Mouse (Mus musculus) embryonic facial prominence, embryonic 13.5 days (tissue): ENCODE results near the gene Flcn. TPM values are rescaled to one million over a fixed set of nuclear protein-coding genes. Genes with fewer than 3 reads are reported as not detected.

ENCODE experiments used
- ATAC-seq: fragments of 200-750 bp; cut with Nextera tagmentation; 2 replicates; pipeline ENCODE4 v1.8.0; 2017; ENCODE audit warnings: low read depth; ENCODE audit not compliant: insufficient number of reproducible peaks, insufficient read depth, low FRiP score, low TSS enrichment
- H3K27ac ChIP-seq: fragments of 300-500 bp; sonication (generic); 2 replicates; pipeline ENCODE4 v1.5.1; 2015; ENCODE audit warnings: moderate library complexity, mild to moderate bottlenecking, inconsistent platforms
- H3K27me3 ChIP-seq: fragments of 300-500 bp; sonication (generic); 2 replicates; pipeline ENCODE4 v1.6.1; 2015; ENCODE audit warnings: mild to moderate bottlenecking, inconsistent platforms
- H3K36me3 ChIP-seq: fragments of 300-500 bp; sonication (generic); 2 replicates; pipeline ENCODE4 v1.6.1; 2015; ENCODE audit warnings: mild to moderate bottlenecking, inconsistent platforms
- H3K4me1 ChIP-seq: fragments of 300-500 bp; sonication (generic); 2 replicates; pipeline ENCODE4 v1.6.1; 2015; ENCODE audit warnings: inconsistent platforms
- H3K4me2 ChIP-seq: fragments of 300-500 bp; sonication (generic); 2 replicates; pipeline ENCODE4 v1.6.1; 2015; ENCODE audit warnings: moderate library complexity, mild to moderate bottlenecking, inconsistent platforms
- H3K4me3 ChIP-seq: fragments of 300-500 bp; sonication (generic); 2 replicates; pipeline ENCODE4 v1.5.1; 2015; ENCODE audit warnings: mild to moderate bottlenecking, inconsistent platforms
- H3K9ac ChIP-seq: fragments of 300-500 bp; sonication (generic); 2 replicates; pipeline ENCODE4 v1.6.1; 2015; ENCODE audit warnings: mild to moderate bottlenecking, inconsistent platforms
- H3K9me3 ChIP-seq: fragments of 300-500 bp; sonication (generic); 2 replicates; pipeline ENCODE4 v1.6.1; 2016; ENCODE audit warnings: inconsistent platforms
- WGBS: fragments of 180-500 bp; shearing (Covaris S2); methylation state at CpG from one replicate; pipeline ENCODE4 v1.1.7; 2015; ENCODE audit warnings: mixed read lengths; 5-methylcytosine and 5-hydroxymethylcytosine counted together
- polyA plus RNA-seq: library from polyadenylated mRNA; unstranded; fragments of >200 nt; fragmentation: Nextera tagmentation; extraction: Ambion mirVana; gene quantifications from 2 replicates; pipeline ENCODE4 v1.2.1, GENCODE M21; 2015

Gene Flcn
- polyA plus RNA-seq, 1 experiment from 2014 or later, result 37.5 TPM

DNA sequence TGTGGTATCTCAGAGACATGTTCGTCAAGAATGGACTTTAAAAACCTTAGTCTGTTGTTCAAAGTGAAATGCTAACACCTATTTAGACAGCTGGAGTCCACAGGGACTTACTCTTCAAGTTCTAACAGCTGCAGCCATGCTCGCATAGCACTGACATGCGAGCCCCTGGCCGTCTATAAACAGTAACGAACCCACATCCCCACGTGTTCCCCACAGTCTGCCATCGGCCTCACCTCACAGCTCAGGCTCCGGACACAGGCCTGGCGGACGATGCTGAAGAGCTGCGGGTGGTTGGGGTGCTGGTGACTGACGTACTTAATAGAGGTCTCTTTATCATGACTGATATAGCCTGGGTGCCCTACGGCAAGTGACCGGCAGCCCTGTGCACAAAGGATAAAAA, 6.3 kb downstream of the Flcn start:
- Histone ChIP-seq H3K4me2 (no peak overlapping the region), H3K9ac (no peak overlapping the region), H3K36me3 (peaks cover 95% of the 10 kb centered on the region)

GRCm38 (mm10) chr11:59801881-59802280, 7.9 kb downstream of the Flcn start:
- Histone ChIP-seq H3K4me3 (no peak overlapping the region), H3K9ac (no peak overlapping the region), H3K36me3 (peaks cover 100% of the 10 kb centered on the region), H3K27ac (no peak overlapping the region), H3K4me2 (no peak overlapping the region), H3K27me3 (no peaks in the 10 kb centered on the region), H3K4me1 (no peaks in the 10 kb centered on the region), H3K9me3 (no peaks in the 10 kb centered on the region)
- WGBS, result 96% methylated on average over 8 of the region's 8 CpGs
- no peak for ATAC-seq

More for the DNA sequence above, 6.3 kb downstream of the Flcn start:
- H3K4me1 ChIP-seq, result peaks cover 6% of the 10 kb centered on the region
- no peak overlapping the region for H3K4me3 ChIP-seq
- no peak for ATAC-seq
- H3K27ac ChIP-seq, result no peak overlapping the region
- H3K27me3 ChIP-seq, result no peaks in the 10 kb centered on the region
- 86% methylated on average over 14 of the region's 14 CpGs for WGBS
- no peaks in the 10 kb centered on the region for H3K9me3 ChIP-seq

DNA sequence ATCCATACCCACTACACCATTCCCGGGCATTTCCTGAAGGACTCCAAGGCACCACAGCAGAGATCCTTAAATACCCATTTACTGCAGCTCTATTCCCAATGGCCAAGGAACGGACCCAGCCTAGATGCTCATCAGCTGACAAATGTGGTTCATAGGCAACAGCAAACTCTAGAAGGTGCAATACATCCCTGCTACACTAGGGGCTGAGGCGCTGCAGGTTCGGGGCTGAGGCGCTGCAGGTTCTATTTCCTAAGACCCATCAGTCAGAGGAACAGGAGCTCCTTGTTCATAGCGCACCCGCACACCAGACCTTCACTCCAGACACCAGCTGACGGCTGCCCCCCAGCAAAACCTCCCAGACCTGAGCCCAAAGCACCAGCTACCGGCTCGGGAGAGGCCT, 9.4 kb downstream of the Flcn start:
- Histone ChIP-seq H3K4me2 (no peak overlapping the region), H3K27ac (no peak overlapping the region), H3K4me1 (no peaks in the 10 kb centered on the region), H3K9ac (no peak overlapping the region), H3K27me3 (no peaks in the 10 kb centered on the region), H3K36me3 (peaks cover 100% of the 10 kb centered on the region), H3K4me3 (no peak overlapping the region), H3K9me3 (no peaks in the 10 kb centered on the region)
- ATAC-seq, result no peak
- 94% methylated on average over 10 of the region's 10 CpGs for WGBS

GRCm38 (mm10) chr11:59793390-59793789, 16.4 kb downstream of the Flcn start:
- no peak overlapping the region for H3K4me3 ChIP-seq
- no peak overlapping the region for H3K9ac ChIP-seq
- no peak overlapping the region for H3K4me2 ChIP-seq
- no peaks in the 10 kb centered on the region for H3K9me3 ChIP-seq
- 93% methylated on average over 6 of the region's 6 CpGs for WGBS
- no peak for ATAC-seq
- no peaks in the 10 kb centered on the region for H3K27me3 ChIP-seq
- H3K4me1 ChIP-seq, result no peaks in the 10 kb centered on the region
- peaks cover 74% of the 10 kb centered on the region for H3K36me3 ChIP-seq
- no peak overlapping the region for H3K27ac ChIP-seq

- H3K27me3 ChIP-seq, result peaks cover 6% of the 10 kb centered on the region
Measured at GRCm38 (mm10) chr11:59789311-59789710, 20.5 kb downstream of the Flcn start.

GRCm38 (mm10) chr11:59787199-59787781, 22.5 kb downstream of the Flcn start, which contains the start of gene Pld6:
TSS of gene Pld6 (minus strand) at chr11:59787645.
- Histone ChIP-seq H3K4me2 (peak within 1 kb of the TSS; percentile 95), H3K4me1 (peaks cover 16% of the 10 kb centered on the region), H3K9me3 (no peaks in the 10 kb centered on the region), H3K4me3 (peak within 1 kb of the TSS; percentile 54), H3K9ac (peak within 1 kb of the TSS; percentile 69), H3K27me3 (peaks cover 6% of the 10 kb centered on the region), H3K36me3 (peaks cover 13% of the 10 kb centered on the region), H3K27ac (no peak within 1 kb of the TSS)
- WGBS, result under 1% methylated on average over 51 of the region's 51 CpGs
- ATAC-seq, result peak; percentile 70; the same call in 1 of the 2 replicates

More at GRCm38 (mm10) chr11:59789311-59789710, 20.5 kb downstream of the Flcn start:
- Histone ChIP-seq H3K4me2 (no peak overlapping the region), H3K4me1 (peaks cover 14% of the 10 kb centered on the region), H3K9ac (no peak overlapping the region), H3K4me3 (no peak overlapping the region), H3K27ac (no peak overlapping the region), H3K9me3 (no peaks in the 10 kb centered on the region), H3K36me3 (peaks cover 34% of the 10 kb centered on the region)
- ATAC-seq, result no peak
- 95% methylated on average over 1 of the region's 1 CpGs for WGBS

- Histone ChIP-seq H3K9ac (peak overlapping the region; percentile 69; the same call in 1 of the 2 replicates), H3K27me3 (peaks cover 6% of the 10 kb centered on the region), H3K4me2 (peak overlapping the region; percentile 95), H3K4me1 (peaks cover 18% of the 10 kb centered on the region), H3K36me3 (peaks cover 7% of the 10 kb centered on the region), H3K9me3 (no peaks in the 10 kb centered on the region), H3K27ac (no peak overlapping the region), H3K4me3 (peak overlapping the region; percentile 54)
- 51% methylated on average over 15 of the region's 15 CpGs for WGBS
- ATAC-seq, result 0 out of 2 replicates have a peak, but pooled peaks have one; percentile 5
Measured at GRCm38 (mm10) chr11:59786444-59787198, 23.2 kb downstream of the Flcn start.

GRCm38 (mm10) chr11:59783591-59783990, 26.2 kb downstream of the Flcn start:
- peaks cover 4% of the 10 kb centered on the region; the same call in 1 of the 2 replicates for H3K36me3 ChIP-seq
- H3K4me1 ChIP-seq, result peaks cover 18% of the 10 kb centered on the region
- H3K27ac ChIP-seq, result no peak overlapping the region
- no peak overlapping the region for H3K9ac ChIP-seq
- H3K4me3 ChIP-seq, result no peak overlapping the region
- WGBS, result 93% methylated on average over 6 of the region's 6 CpGs
- no peaks in the 10 kb centered on the region for H3K9me3 ChIP-seq
- no peak overlapping the region for H3K4me2 ChIP-seq
- ATAC-seq, result no peak
- peaks cover 6% of the 10 kb centered on the region for H3K27me3 ChIP-seq

DNA sequence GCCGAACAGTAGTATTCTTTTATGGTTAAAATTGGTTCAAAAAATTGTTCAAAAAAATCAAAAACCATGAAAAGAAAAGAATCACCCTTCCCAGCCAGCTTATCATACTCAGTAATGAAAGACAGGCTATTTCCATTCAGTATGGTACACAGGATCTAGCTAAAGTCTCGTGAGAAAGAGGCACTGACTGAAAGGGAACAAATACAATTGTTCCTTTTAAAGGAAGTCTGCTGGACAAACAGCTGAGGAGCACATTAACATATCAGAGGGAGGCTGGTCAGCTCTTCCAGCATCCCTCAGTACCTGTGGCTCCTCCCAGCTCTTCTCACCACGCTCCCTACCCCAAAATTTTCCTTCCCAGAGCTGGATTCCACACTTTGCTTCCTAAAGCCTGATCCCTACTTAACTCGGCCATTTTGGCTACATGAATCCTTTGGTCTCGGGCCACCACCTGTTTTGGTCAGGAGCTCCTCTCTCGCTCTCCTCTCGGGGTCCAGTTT, 27.7 kb downstream of the Flcn start:
- Histone ChIP-seq H3K9me3 (no peaks in the 10 kb centered on the region), H3K4me3 (no peak overlapping the region), H3K27ac (0 out of 2 replicates have a peak overlapping the region, but pooled peaks have one; percentile 14), H3K4me2 (no peak overlapping the region), H3K27me3 (peaks cover 6% of the 10 kb centered on the region), H3K4me1 (peaks cover 13% of the 10 kb centered on the region), H3K36me3 (peaks cover 16% of the 10 kb centered on the region), H3K9ac (no peak overlapping the region)
- 62% methylated on average over 7 of the region's 7 CpGs for WGBS
- ATAC-seq, result no peak

DNA sequence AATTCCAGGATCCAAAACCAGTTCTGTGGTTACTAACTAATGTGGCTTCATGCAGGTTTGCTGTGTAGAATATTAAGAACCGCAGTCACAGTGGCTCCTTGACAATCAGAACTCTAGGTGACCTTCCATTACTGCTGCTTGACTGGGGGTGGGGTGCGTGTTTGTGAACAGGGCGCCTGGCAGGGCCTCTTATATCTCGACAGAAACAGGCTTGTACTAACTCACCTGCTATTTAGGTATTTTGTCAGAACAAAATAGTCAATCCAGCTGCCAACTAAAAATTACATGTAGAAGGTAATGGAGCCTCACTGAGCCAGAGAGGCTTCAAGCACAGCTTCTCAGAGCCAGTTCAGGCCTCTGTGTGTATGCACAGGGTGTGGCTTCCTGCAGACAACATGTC, 29.6 kb downstream of the Flcn start:
- Histone ChIP-seq H3K27me3 (no peaks in the 10 kb centered on the region; the same call in 1 of the 2 replicates), H3K36me3 (peaks cover 35% of the 10 kb centered on the region), H3K4me2 (no peak overlapping the region), H3K4me3 (no peak overlapping the region), H3K9ac (no peak overlapping the region), H3K27ac (no peak overlapping the region), H3K9me3 (no peaks in the 10 kb centered on the region), H3K4me1 (peaks cover 5% of the 10 kb centered on the region; the same call in 1 of the 2 replicates)
- WGBS, result 84% methylated on average over 4 of the region's 4 CpGs
- no peak for ATAC-seq

GRCm38 (mm10) chr11:59779406-59779805, 30.4 kb downstream of the Flcn start:
- no peak for ATAC-seq
- 84% methylated on average over 4 of the region's 4 CpGs for WGBS
- peaks cover 42% of the 10 kb centered on the region for H3K36me3 ChIP-seq

More at GRCm38 (mm10) chr11:59779406-59779805, 30.4 kb downstream of the Flcn start:
- no peak overlapping the region for H3K4me2 ChIP-seq
- no peak overlapping the region for H3K9ac ChIP-seq
- no peak overlapping the region for H3K4me3 ChIP-seq
- no peaks in the 10 kb centered on the region for H3K27me3 ChIP-seq
- H3K27ac ChIP-seq, result no peak overlapping the region
- no peaks in the 10 kb centered on the region for H3K9me3 ChIP-seq
- peaks cover 5% of the 10 kb centered on the region; the same call in 1 of the 2 replicates for H3K4me1 ChIP-seq
